Mouse (Mus musculus) lung, postnatal 0 days (tissue): ENCODE measurements around the gene Tsku.

ENCODE experiments used
- CTCF ChIP-seq: IDR thresholded peaks from 2 replicates; pipeline ENCODE4 v1.5.1; 2016; ENCODE audit warnings: antibody characterized with exemption, mild to moderate bottlenecking
- EP300 ChIP-seq: IDR thresholded peaks from 2 replicates; pipeline ENCODE4 v1.6.1; 2016; ENCODE audit warnings: antibody characterized with exemption, mild to moderate bottlenecking, control low read depth

DNA sequence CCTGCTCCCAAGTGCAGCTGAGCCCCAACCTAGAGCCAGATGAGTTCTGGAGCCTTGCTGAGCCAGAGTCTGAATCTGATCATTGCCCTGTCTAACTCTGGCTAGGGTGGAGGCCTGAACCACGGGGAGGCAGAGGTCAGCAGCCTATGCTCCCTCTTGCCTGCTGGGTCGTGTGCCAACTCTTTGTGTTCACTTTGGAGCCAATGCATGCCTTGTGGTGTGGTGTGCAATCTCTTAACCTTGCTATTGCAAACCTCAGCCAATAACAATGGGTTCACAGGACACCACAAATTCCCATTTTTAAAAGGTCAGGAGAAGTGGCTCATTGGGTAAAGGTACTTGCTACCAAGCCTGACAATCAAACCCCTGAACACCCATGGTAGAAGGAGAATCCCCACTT, 44.6 kb downstream of the Tsku start:
- TF ChIP-seq CTCF (no peak), EP300 (no peak)
